Comparison of ENCODE assay signal across 25 mouse cellular contexts in genomic region chr4:130085246-130085820, GRCm38 (mm10). TPM values are rescaled to one million over a fixed set of nuclear protein-coding genes. Genes with fewer than 3 reads are reported as not detected.
DNase-seq lines count a peak whose midpoint lies in the region; ATAC-seq and TF ChIP-seq lines count a peak whose summit lies in the region.
"Had no signal": no experiment of that assay in that cellular context is flagged by ENCODE, and none has a peak within 500 bp of the region (broad histone marks: within the 10 kb centered on the region; RNA-seq: fewer than 3 reads in every experiment).

No protein-coding gene starts in this region.

- no peak overlapping the region for H3K4me3 ChIP-seq in heart, embryonic 13.5 days
- no peak overlapping the region for H3K4me3 ChIP-seq in lung, embryonic 14.5 days (ENCODE audit: low read depth, low read length)
- H3K4me3 ChIP-seq in olfactory bulb, adult 2 months (ENCODE audit: insufficient read depth, low read depth, low read length): no peak overlapping the region
- H3K4me3 ChIP-seq: embryonic facial prominence, embryonic 13.5 days; erythroblast, embryonic 14.5 days; gastrocnemius, adult 2 months; midbrain, embryonic 12.5 days had no signal

- H3K27me3 ChIP-seq in heart, embryonic 13.5 days (replicated peaks): peaks cover 81% of the 10 kb centered on the region
- H3K27me3 ChIP-seq in lung, embryonic 14.5 days (ENCODE audit: insufficient read depth, low read length): no peaks in the 10 kb centered on the region

- H3K4me2 ChIP-seq in heart, embryonic 13.5 days: no peak overlapping the region
- H3K4me2 ChIP-seq in lung, embryonic 14.5 days: no peak overlapping the region
- H3K4me2 ChIP-seq: embryonic facial prominence, embryonic 13.5 days; midbrain, embryonic 12.5 days had no signal

- peaks cover 31% of the 10 kb centered on the region for H3K4me1 ChIP-seq in heart, embryonic 13.5 days
- no peaks in the 10 kb centered on the region for H3K4me1 ChIP-seq in lung, embryonic 14.5 days (ENCODE audit: insufficient read depth)
- peaks cover 49% of the 10 kb centered on the region for H3K4me1 ChIP-seq in olfactory bulb, adult 2 months (ENCODE audit: control insufficient read depth, insufficient read depth, low read length)

- no peak for ATAC-seq in heart, embryonic 13.5 days (ENCODE audit: extremely low read depth, insufficient number of reproducible peaks, low FRiP score, low TSS enrichment)
- ATAC-seq in lung, embryonic 14.5 days (ENCODE audit: insufficient read depth): no peak
- ATAC-seq: activated CD4-positive, CD25-positive, alpha-beta regulatory T cell, adult 4 months; forebrain, embryonic 14.5 days had no signal

- DNase-seq in heart, adult 8-10 months (ENCODE audit: low spot score): no peak
- peak; percentile 36 for DNase-seq in lung, embryonic 14.5 days
- DNase-seq in lung, adult 18-20 months: no peak
- peak; percentile 60 to 63 for DNase-seq in cerebellum, postnatal 10 days
- no peak for DNase-seq in adrenal gland, postnatal 4 days (ENCODE audit: low spot score in 2 of 2)
- DNase-seq: B cell, adult 2 months; embryo, embryonic 11 days; kidney, adult 18-20 months; kidney, postnatal 10 days had no signal

- no peak for TF ChIP-seq POLR2A in olfactory bulb, adult 2 months (IDR thresholded peaks at IDR 0.05; ENCODE audit: insufficient read depth, low read depth, low read length)

- no peaks in the 10 kb centered on the region for H3K9me3 ChIP-seq in heart, embryonic 13.5 days
- no peaks in the 10 kb centered on the region for H3K9me3 ChIP-seq in lung, embryonic 14.5 days (ENCODE audit: low read depth, low read length)
- H3K9me3 ChIP-seq: embryonic facial prominence, embryonic 13.5 days; midbrain, embryonic 12.5 days had no signal

- no peak for TF ChIP-seq CTCF in lung, embryonic 14.5 days (IDR thresholded peaks at IDR 0.05; ENCODE audit: low read depth)
- TF ChIP-seq CTCF in olfactory bulb, adult 2 months (IDR thresholded peaks at IDR 0.05; ENCODE audit: insufficient read depth, low read depth, low read length): no peak

- H3K27ac ChIP-seq in heart, embryonic 13.5 days (replicated peaks): no peak overlapping the region
- H3K27ac ChIP-seq in lung, embryonic 14.5 days (ENCODE audit: low read depth): no peak overlapping the region
- peak overlapping the region; percentile 3 for H3K27ac ChIP-seq in olfactory bulb, adult 2 months (ENCODE audit: insufficient read depth, low read depth, low read length)
- H3K27ac ChIP-seq: embryonic facial prominence, embryonic 13.5 days; gastrocnemius, adult 2 months; midbrain, embryonic 12.5 days; stomach, postnatal 0 days had no signal

- WGBS in heart, embryonic 13.5 days: 62% methylated on average over 12 of the region's 12 CpGs
- WGBS in lung, embryonic 14.5 days: 52% methylated on average over 12 of the region's 12 CpGs
- 74% methylated on average over 12 of the region's 12 CpGs for WGBS in olfactory bulb, adult 2 months

- peaks cover 7% of the 10 kb centered on the region for H3K36me3 ChIP-seq in heart, embryonic 13.5 days
- H3K36me3 ChIP-seq in lung, embryonic 14.5 days (ENCODE audit: insufficient read depth): no peaks in the 10 kb centered on the region; the same call in 1 of the 2 replicates
- H3K36me3 ChIP-seq: midbrain, embryonic 12.5 days had no signal

- peak overlapping the region; percentile 47; the same call in 1 of the 2 replicates for H3K9ac ChIP-seq in heart, embryonic 13.5 days
- no peak overlapping the region for H3K9ac ChIP-seq in lung, embryonic 14.5 days
- H3K9ac ChIP-seq: embryonic facial prominence, embryonic 13.5 days; midbrain, embryonic 12.5 days had no signal

RNA-seq across cellular contexts. Expression of gene Pef1, which starts 17.0 kb away (rescaled TPM):
- polyA plus RNA-seq in heart, embryonic 13.5 days (2015; fragmentation: Nextera tagmentation; extraction: Ambion mirVana): 53.6 and 57.9 TPM in 2 replicates
- 10 to 100 TPM; 31.1 to 42.7 (median 38.2) TPM for total RNA-seq in heart, adult 8-10 months (2022)
- polyA plus RNA-seq in lung, embryonic 14.5 days (2014; fragmentation: Nextera tagmentation; extraction: Ambion mirVana): 68.9 and 69.4 TPM in 2 replicates
- polyA plus RNA-seq in olfactory bulb, adult 2 months (2012; ENCODE audit: insufficient read depth, insufficient read length, low replicate concordance, missing spikeins): not detected in 2 replicates
- 10 to 100 TPM; 63.6 to 65.1 TPM for total RNA-seq in adrenal gland, postnatal 4 days (2021)

RNA-seq across cellular contexts. Expression of gene Col16a1, which starts 37.7 kb away (rescaled TPM):
- polyA plus RNA-seq in heart, embryonic 13.5 days (2015; fragmentation: Nextera tagmentation; extraction: Ambion mirVana): 26.9 and 30.4 TPM in 2 replicates
- 1 to 10 TPM; 3.6 to 8.0 (median 4.8) TPM for total RNA-seq in heart, adult 8-10 months (2022)
- polyA plus RNA-seq in lung, embryonic 14.5 days (2014; fragmentation: Nextera tagmentation; extraction: Ambion mirVana): 55.7 and 59.5 TPM in 2 replicates
- not detected in 2 replicates for polyA plus RNA-seq in olfactory bulb, adult 2 months (2012; ENCODE audit: insufficient read depth, insufficient read length, low replicate concordance, missing spikeins)
- 10 to 100 TPM; 62.1 to 69.1 TPM for total RNA-seq in adrenal gland, postnatal 4 days (2021)
- total RNA-seq: monocyte, adult 5-6 weeks; neutrophil, adult 5-6 weeks had no signal
- polyA plus RNA-seq: activated CD4-positive, CD25-positive, alpha-beta regulatory T cell, adult 4 months; erythroblast, embryonic 14.5 days had no signal

RNA-seq across cellular contexts. Expression of gene Hcrtr1, which starts 53.8 kb away (rescaled TPM):
- 0.32 TPM in 1 of 2 replicates, not detected in the other for polyA plus RNA-seq in heart, embryonic 13.5 days (2015; fragmentation: Nextera tagmentation; extraction: Ambion mirVana)
- not detected for total RNA-seq in heart, adult 8-10 months (2022)
- 0.14 and 0.39 TPM in 2 replicates for polyA plus RNA-seq in lung, embryonic 14.5 days (2014; fragmentation: Nextera tagmentation; extraction: Ambion mirVana)
- polyA plus RNA-seq in olfactory bulb, adult 2 months (2012; ENCODE audit: insufficient read depth, insufficient read length, low replicate concordance, missing spikeins): not detected in 2 replicates
- 1 to 10 TPM; 1.2 to 1.8 TPM for total RNA-seq in adrenal gland, postnatal 4 days (2021)
- total RNA-seq: gastrocnemius, adult 2 months; gastrocnemius, postnatal 4 days; heart, postnatal 4 days; liver, adult 2 months; MEL; monocyte, adult 5-6 weeks; neutrophil, adult 5-6 weeks had no signal
- polyA plus RNA-seq: activated CD4-positive, CD25-positive, alpha-beta regulatory T cell, adult 4 months; erythroblast, embryonic 14.5 days; heart, embryonic 16.5 days had no signal

Comparison
In these comparisons a context has a peak if more than half of its experiments do, and no peak if none do; other contexts are left out.
1. DNase-seq: peak in lung, embryonic 14.5 days (single experiment) and cerebellum, postnatal 10 days (2 of 2); none in heart, adult 8-10 months (single experiment), lung, adult 18-20 months (0 of 2) and adrenal gland, postnatal 4 days (0 of 2).